Mouse (Mus musculus) right cerebral cortex, postnatal 36 days (tissue): ENCODE data around the gene Lbr.

Experiments used
- DNase-seq, 2 experiments: peaks; one replicate each; pipeline ENCODE4 v3.0.0; 2022; ENCODE audit warnings: low spot score in 2 of 2, mixed read lengths in 1 of 2

Gene Lbr

GRCm38 (mm10) chr1:181776541-181776940 is 66.3 kb downstream of the Lbr start:
- DNase-seq: no peak

GRCm38 (mm10) chr1:181771871-181772270 is 71.0 kb downstream of the Lbr start:
- no peak for DNase-seq

GRCm38 (mm10) chr1:181769392-181769791 is 73.5 kb downstream of the Lbr start:
- no peak for DNase-seq
